Mouse (Mus musculus) cerebellum, adult 9-11 months (tissue): ENCODE measurements around the gene Ikzf2.

Experiments
- DNase-seq: peaks from one replicate; pipeline ENCODE4 v3.0.0; 2022

Ikzf2 gene

DNA sequence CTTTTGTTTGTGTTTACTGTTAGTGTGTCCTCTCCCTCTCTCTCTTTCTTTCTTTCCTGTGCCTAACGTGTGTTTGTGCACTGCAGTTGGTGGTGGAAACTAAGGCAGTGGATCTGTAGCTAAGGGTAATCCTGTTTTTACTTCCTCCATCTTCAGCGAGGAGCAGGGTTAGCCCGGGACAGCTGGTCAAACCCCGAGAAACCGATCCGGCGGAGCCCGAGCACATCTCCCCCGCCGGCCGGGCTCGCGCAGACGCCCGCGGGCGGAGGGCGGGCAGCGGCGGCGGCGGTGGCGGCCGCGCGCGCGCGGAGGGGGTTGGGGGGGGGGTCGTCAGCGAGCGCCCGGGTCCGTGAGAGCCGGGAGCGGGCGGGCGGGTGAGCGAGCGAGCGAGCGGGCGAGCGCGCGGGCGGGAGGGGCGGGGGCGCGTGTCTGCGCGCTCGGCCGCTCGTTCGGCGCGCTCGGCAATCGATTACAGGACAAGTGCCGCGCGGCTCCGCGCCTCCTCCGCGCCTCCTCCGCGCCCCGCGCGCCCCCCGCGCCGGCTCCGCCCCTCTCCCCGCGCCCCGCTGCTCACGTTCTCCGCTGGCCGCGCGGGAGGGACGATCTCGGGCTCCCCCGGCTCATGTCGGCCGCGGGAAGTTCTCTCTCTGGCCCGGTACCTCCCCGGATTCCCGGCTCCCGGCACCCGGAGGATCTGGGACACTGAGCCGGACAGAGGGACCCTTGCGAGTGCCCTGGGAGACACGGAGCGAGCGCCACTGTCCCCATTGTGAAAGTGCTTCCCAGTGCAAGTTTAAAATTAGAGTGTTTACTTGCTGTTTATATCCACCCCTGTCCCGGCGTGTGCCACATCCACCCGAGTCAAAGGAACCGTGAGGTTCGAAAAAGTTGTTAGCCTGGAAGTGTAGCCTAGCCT lies at the start of gene Ikzf2:
Ikzf2 (minus strand) TSS at position 170 of the 916 bp plus-strand sequence.
- DNase-seq = peak; percentile 77

DNA sequence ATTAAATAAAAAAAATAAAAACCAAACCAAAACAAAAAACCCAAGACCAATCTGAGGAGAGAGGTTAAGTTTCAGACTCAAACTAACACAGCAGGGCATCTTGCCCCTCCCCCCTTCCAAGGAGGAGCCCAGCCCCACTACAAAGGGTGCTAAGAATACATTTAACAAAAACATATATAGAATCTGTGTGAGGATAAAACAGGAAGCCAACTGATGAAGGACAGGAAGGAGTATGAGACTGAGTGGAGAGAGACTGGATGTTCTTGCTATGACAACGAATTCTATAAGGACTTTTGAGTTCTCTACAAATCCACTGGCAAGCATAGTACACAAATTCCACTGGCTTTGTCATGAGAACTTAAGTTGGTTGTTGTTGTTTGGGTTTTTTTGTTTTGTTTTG lies 42.7 kb upstream of the Ikzf2 start:
- DNase-seq = no peak

DNA sequence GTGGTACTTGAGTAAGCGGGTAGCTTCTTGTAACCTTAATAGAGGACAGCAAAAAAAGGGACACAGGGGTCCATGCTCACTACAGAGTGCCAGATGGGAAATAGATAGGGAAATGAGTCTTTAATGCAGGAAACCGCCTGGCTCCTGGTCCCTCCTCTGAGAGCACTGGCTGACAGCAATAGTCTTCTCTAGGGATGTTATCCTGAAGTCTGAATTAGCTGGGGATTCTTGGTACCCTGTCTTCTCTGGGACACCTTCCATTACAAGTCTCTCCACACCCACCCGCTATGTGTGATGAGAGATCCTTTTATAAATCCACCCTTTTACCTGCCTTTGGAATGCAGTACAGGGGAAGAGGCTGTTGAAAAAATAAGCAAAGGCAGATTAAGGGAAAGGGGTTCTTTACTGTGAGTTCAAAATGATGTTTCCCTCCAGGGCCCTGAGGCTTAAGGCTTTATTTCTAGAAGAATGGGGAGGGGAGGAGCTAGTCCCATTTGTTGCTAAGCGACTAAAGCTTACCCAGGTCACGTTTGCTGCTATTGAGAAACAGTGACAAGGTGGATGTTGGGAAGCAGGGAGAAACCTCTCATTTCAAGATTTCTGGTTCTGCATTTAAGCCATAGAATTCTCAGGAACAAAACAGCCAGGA lies 42.1 kb upstream of the Ikzf2 start:
- DNase-seq = no peak

DNA sequence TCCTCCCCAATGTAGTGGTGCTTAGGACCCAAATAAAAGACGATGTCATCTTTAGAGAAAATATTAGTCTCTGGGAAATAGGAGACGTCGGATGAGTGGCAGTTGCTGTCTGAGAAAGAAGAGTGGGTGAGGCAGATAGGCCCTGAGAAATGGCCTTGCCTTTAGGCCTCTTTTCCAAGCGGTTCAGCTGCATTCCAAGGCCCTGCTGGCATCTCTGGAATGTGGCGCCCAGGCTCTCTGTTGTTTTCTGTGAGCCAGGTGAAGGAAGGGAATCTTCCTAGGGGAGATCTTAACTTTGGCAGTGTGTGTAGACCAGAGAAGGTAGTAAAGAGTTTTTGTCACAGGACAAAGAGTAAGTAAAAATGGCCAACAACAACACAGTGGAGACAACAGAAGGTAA lies 40.9 kb upstream of the Ikzf2 start:
- no peak for DNase-seq

DNA sequence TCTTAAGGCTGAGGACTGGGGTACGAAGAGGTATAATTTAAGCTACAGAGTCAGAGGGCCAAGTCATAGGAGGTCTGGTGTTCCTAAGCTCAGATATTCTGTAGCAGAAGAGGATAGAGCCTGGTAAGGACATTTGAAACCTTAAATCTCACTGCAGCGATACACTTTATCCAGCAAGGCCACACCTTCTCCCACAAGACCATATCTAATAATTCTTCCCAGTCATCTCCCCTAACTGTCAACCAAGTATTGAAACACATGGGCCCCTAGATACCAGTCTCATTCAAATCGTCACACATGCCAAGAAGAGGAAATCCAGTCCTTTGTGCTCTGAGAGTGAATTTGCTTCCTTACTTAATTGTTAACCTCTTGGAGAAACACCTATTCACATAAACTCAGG lies 30.1 kb upstream of the Ikzf2 start:
- no peak for DNase-seq

DNA sequence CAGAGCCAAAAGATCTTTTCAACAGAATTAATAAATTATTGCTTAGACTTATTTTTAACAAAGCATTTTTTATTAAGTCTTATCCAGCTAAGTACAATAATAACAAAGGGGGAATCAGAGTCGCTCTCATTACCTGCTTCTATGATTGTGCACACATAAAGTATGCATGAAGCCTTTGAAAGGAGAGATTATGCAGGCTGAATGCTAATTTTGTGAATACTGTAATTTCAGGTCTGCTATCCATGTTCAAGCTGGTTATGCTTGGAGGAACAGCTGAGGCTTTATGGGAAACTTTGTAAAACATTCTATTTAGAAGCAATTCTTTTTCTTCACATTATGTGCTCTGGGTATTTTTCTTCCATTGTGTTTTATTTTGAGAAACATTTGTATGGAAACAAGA lies 21.5 kb upstream of the Ikzf2 start:
- no peak for DNase-seq

DNA sequence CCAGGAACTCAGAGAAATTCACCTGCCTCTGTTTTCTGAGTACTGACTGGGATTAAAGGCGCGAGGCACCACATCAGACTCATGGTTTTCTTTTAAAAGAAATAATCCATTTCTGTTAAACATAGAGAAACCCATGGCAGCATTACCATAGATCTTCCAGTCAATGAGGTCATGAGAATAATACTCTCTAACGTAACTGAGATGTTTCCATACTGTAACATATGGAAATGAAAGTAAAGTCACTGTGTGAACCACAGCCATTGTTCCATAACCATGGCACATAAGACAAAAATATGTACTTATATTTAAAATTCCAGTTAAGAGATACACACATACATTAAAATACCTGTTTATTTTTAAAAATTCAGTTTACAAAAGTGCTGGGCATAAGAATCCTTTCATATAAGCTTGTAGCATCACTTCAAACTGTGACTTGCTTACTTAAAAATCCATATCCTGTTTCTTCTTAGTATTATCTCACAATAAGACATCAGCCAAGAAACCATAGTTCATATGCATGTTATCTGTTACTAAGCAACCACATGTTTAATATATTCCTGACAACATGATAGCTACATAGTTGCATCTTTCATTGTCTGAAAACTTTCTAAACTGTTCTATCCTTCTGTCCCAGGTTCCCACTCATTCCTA lies 16.6 kb upstream of the Ikzf2 start:
- no peak for DNase-seq

- DNase-seq = no peak
Observed at GRCm38 (mm10) chr1:69691946-69692345, 4.9 kb upstream of the Ikzf2 start.

GRCm38 (mm10) chr1:69688961-69689360 lies 1.9 kb upstream of the Ikzf2 start:
- DNase-seq = peak; percentile 59

DNA sequence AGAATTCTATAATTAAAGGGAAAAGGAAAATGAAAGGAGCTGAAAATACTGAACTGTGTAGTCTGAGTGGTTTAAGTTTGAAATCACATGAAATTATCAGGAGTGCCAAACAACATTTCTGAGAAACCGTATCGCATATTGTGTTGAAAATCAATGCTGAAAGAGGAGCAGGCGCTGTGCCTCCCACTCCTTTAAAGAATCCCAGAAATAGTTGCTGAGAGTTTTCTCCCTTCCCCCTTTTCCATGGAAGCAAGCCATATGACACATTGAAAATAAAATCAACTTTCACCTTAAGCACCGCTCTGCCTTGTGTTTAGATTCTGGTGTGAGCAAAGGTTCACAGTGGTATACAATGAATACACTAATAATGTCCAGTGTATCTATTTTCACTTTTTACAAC lies 1.1 kb upstream of the Ikzf2 start:
- no peak for DNase-seq

DNA sequence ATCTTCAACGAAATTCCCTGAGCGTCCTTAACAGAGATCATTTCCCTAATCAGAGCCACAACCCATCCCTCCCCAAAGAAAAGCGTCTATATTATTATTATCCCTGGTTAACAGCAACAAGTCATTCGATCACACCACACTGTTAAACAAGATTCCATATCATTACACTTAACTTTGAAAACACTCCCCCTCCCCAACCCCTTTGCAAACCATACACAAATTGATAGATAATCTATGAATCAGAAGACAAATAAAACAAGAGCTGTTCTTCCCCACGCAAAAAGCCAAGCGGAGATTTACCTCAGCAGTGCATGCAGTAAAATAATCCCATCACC lies 337 bp downstream of the Ikzf2 start:
- DNase-seq = no peak

- DNase-seq = no peak
Observed at GRCm38 (mm10) chr1:69685890-69686490, 1.1 kb downstream of the Ikzf2 start.

DNA sequence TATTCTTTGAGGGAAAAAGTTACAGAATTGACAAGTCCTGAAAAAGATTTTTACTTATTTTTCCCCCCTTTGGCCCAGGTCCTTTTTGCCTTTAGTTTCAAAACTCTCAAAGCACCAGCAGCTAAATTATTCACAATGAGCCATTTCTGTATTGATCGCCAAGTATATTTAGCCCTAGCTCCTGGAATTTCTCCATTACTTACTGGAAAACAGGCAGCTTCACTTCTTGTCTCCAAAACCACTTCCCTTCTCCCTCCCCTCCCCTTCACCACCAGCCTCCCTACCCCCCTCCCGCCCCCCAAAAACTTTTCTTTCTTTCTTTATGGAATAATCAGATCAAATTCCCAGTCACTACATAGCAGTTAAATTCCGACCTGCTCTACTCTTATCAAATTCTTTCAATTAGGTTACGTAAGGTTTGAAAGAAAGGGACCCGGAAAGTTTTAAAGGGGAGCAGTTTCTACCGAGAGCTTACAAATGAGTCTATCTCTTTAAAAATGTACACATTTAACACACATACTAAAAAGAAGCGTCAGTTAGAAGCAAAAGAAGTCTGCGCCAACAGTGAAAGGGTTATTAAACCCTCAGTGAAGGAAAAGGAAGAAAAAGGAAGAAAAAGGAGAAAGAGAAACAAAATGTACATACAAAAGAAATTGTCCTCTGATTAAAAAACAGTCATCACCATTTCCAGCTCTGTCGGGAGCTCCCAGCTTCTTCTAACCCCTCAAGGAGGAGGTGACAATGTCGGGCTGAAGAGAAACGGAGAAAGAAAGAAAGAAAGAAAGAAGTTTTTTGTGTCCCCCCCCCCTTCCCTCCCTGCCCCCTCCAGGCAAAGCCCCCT lies 1.8 kb downstream of the Ikzf2 start:
- DNase-seq = no peak

DNA sequence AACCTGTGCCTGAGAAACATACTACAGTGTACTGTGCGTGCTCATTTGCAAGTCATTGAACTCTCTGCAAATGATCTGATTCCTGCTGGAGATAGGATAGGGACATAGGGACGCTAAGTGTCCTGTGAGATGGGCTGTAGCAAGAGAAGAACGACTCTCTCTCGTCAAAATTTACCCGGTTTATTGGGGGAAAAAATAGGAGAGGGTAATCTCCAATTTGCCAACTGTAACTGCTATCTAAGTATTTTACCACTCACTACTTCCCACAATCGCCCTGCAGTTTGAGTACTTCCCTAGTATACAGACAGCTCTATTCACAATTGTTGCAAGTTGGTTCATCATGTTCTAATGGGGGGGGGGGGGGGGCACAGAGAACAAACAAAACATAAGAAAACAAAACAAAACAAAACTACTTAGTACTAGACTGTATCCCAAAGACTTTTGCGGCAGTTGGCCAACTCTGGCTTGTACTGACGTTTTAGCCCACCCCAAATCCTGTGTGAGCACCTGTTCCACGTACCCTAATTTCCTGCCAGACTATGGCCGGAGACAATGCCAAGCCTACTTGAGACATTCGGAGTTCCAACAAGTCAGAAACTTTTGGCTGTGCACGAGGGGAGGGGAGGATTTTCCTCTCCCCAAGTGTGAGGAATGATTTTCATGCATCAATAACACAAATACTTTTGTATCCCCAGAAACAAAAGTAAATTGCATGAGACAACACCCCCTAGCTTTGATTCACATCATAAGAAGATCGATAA lies 2.6 kb downstream of the Ikzf2 start:
- DNase-seq = peak; percentile 10

DNA sequence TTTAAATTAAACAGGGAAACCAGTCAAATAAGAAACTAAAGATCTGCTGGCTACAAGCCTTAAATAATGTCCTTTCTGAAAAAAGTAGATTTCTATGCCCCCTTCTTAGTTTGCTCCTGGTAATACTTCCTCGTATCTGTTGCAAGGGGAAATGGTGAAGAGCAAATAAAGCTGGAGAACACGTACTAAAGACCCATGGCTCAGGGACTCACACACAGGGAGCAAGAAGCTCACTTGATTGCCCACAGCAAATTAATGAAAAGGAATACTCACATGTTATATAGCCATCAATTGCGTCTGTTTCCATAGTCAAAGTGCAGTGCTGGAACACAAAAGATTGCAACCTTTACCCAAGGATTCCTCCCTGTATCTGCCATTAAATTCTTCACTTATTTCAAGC lies 3.2 kb downstream of the Ikzf2 start:
- no peak for DNase-seq

GRCm38 (mm10) chr1:69683058-69683457 lies 4.0 kb downstream of the Ikzf2 start:
- no peak for DNase-seq

GRCm38 (mm10) chr1:69682261-69682660 lies 4.8 kb downstream of the Ikzf2 start:
- no peak for DNase-seq

- no peak for DNase-seq
Observed at GRCm38 (mm10) chr1:69681003-69681402, 6.0 kb downstream of the Ikzf2 start.

DNA sequence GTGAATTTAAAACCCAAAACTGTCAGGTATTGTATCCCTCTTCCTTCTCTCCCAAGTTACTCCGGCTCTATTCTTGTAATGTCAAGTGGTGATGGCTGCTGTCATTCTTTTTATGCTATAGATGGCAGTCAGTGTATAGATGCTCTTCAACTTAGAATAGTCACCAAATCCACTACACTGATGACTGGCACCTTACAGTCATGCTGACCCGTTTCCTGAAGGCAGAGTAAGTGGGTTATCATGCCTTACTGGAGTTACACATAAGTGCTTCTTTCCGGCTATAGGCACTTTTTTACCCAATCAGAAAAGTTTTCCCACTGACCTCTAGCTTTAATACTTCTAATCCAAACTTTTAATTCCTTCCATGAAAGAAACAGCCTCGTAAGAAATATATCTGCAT lies 6.5 kb downstream of the Ikzf2 start:
- no peak for DNase-seq

DNA sequence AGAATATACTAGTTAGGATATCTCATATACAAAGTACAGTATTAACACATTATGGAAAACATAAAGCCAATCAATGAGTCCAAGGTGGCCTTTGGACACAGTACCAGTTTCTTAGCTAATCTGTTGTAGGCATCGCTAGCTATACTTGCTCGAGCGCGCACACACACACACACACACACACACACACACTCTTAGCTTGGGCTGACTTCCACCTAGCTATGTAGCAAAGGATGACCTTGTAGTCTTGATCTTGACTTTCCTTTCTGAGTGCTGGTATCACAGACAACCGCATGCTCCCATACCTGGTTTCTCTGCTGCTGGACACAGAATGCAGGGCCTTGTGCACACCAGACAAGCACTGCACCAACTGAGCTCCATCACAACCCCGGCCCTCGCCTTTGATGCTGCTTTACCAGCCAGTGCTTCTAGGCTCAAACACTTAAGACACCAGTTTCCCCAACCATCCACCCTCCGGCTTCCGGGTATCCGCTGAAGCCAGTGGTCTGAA lies 17.1 kb downstream of the Ikzf2 start:
- no peak for DNase-seq

DNA sequence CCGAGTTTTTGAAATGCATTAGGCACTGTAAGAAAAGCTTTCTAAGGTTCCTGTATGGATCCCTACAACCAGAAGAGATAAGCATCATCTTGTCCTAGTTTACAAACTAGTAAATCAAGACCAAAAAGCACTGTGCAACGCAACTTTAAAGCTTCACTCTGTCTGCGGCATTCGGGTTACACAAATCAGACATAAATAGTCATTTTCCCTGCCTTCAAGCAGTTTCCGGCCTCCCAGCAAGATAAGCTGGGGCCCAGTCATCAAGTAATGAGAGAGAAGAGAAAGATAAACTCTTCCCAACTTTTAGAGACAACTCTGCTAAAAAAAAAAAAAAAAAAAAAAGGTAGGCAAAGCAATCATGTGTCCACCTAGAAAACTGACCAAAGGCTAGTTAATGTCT lies 19.6 kb downstream of the Ikzf2 start:
- no peak for DNase-seq

DNA sequence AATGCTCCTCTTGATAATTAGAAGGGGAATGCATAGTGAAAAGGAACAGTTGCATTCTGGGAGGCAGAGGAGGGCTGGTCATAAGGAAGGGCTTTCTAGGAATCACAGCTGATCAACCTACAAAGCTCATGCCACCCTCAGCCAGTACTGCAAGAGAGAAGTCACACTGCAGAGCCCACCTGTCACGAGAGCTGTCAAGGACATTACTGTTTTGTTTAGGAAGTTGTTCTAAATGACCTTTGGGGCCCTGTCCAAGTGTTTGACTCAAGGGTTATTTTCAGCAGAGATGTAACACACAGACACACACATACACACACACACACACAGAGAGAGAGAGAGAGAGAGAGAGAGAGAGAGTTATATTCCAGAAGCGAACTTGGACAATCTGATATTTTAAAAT lies 27.3 kb downstream of the Ikzf2 start:
- DNase-seq = no peak
